ENCODE assay signal across 8 mouse cellular contexts in the genomic region with DNA sequence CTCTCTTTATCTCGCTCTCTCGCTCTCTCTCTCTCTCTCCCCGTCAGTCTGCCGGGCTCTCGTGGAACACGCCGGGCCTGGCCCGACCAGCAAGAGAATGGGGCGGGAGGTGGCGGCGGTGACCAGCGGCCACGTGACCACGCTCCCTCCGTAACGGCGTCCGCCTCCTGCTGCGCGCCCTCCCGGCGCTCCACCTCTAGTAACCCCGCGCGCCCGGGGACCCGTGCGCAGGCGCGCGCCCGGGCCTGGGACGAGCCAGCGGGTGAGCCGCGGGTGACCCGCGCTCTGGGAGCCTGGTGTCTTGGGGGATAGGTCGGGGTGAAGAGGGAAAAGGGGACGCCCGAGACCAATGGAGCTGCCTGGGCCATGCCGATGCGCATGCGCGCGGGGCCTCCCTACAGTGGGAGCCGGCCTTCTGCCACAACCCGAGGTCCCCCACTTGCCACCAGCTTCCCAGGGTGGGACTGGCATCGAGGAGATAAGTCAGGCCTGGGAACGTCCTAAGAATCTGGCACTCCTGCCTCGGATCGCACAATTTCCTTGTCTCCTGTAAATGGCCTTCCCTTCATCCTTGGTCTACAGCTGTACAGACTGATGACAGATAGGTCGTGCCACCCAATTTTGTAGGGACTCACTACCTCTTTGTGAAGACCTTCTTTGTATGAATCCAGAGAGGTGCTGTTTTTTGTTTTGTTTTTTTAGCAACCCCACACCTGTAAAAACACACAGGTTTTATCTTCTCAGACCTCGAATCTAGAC. TPM values are rescaled to one million over a fixed set of nuclear protein-coding genes. Genes with fewer than 3 reads are reported as not detected.
A peak's percentile ranks its signal among the peaks of the same experiment; 100 is the strongest.
DNase-seq lines count a peak whose midpoint lies in the region; ATAC-seq and TF ChIP-seq lines count a peak whose summit lies in the region.

A gene (minus strand): TSS at position 158 of the 759 bp plus-strand sequence.

- H3K27ac ChIP-seq in bone marrow macrophage, adult 2 months (ENCODE audit: insufficient read depth, low read depth, low read length), result peak within 1 kb of the TSS; percentile 95
- peak within 1 kb of the TSS; percentile 93 for H3K27ac ChIP-seq in embryonic fibroblast, embryonic 13.5 days (ENCODE audit: insufficient read depth, low read length)
- H3K27ac ChIP-seq in kidney, embryonic 14.5 days (ENCODE audit: low read depth, low read length), result peak within 1 kb of the TSS; percentile 99
- peak within 1 kb of the TSS; percentile 98 for H3K27ac ChIP-seq in limb, embryonic 15.5 days

- peak; percentile 95 for DNase-seq in A20 (ENCODE audit: low read depth, low spot score)
- DNase-seq in heart, adult 9 months (ENCODE audit: low spot score in 2 of 2), result peak; percentile 94
- DNase-seq in monocyte, adult 2 months (ENCODE audit: low read depth in 1 of 2, low spot score in 2 of 2), result peak; percentile 78 to 85
- DNase-seq in spleen, postnatal 36 days (ENCODE audit: low spot score in 2 of 2), result peak; percentile 87 to 89

- ATAC-seq in kidney, embryonic 14.5 days (ENCODE audit: low FRiP score, low TSS enrichment), result peak; percentile 99
- ATAC-seq in limb, embryonic 15.5 days (ENCODE audit: insufficient number of reproducible peaks, low FRiP score, low TSS enrichment, low read depth), result peak; percentile 92

- H3K4me1 ChIP-seq in bone marrow macrophage, adult 2 months (ENCODE audit: control insufficient read depth, insufficient read depth, low read length), result peaks cover 6% of the 10 kb centered on the region
- no peaks in the 10 kb centered on the region for H3K4me1 ChIP-seq in embryonic fibroblast, embryonic 13.5 days (ENCODE audit: control insufficient read depth, insufficient read depth, low read length)
- peaks cover 5% of the 10 kb centered on the region; the same call in 1 of the 2 replicates for H3K4me1 ChIP-seq in kidney, embryonic 14.5 days (ENCODE audit: control insufficient read depth, insufficient read depth, low read length)
- H3K4me1 ChIP-seq in limb, embryonic 15.5 days, result peaks cover 6% of the 10 kb centered on the region; the same call in 1 of the 2 replicates

- H3K4me3 ChIP-seq in bone marrow macrophage, adult 2 months (ENCODE audit: insufficient read depth, low read length), result peak within 1 kb of the TSS; percentile 79
- H3K4me3 ChIP-seq in embryonic fibroblast, embryonic 13.5 days (ENCODE audit: insufficient read depth, low read length), result peak within 1 kb of the TSS; percentile 74
- peak within 1 kb of the TSS; percentile 83 for H3K4me3 ChIP-seq in kidney, embryonic 14.5 days (ENCODE audit: low read length)
- H3K4me3 ChIP-seq in limb, embryonic 15.5 days, result peak within 1 kb of the TSS; percentile 84

- 1% methylated on average over 53 of the region's 54 CpGs for WGBS in kidney, embryonic 14.5 days
- 2% methylated on average over 45 of the region's 54 CpGs for whole genome bisulfite sequencing in limb, embryonic 15.5 days

- no peak for TF ChIP-seq POLR2A in bone marrow macrophage, adult 2 months (IDR thresholded peaks at IDR 0.05; ENCODE audit: borderline replicate concordance, low read depth, low read length)
- TF ChIP-seq POLR2A in embryonic fibroblast, embryonic 13.5 days (IDR thresholded peaks at IDR 0.05; ENCODE audit: low read depth, low read length), result peak; percentile 96

- peak within 1 kb of the TSS; percentile 96 for H3K9ac ChIP-seq in kidney, embryonic 14.5 days (ENCODE audit: low read depth, low read length)
- peak within 1 kb of the TSS; percentile 95 for H3K9ac ChIP-seq in limb, embryonic 15.5 days

- no peaks in the 10 kb centered on the region for H3K36me3 ChIP-seq in kidney, embryonic 14.5 days (ENCODE audit: control insufficient read depth, insufficient read depth, low read length)
- no peaks in the 10 kb centered on the region for H3K36me3 ChIP-seq in limb, embryonic 15.5 days

- no peak for TF ChIP-seq CTCF in bone marrow macrophage, adult 2 months (IDR thresholded peaks at IDR 0.05; ENCODE audit: low read depth, low read length)
- TF ChIP-seq CTCF in embryonic fibroblast, embryonic 13.5 days (IDR thresholded peaks at IDR 0.05; ENCODE audit: borderline replicate concordance, insufficient read depth, low read length), result no peak

- no peaks in the 10 kb centered on the region for H3K27me3 ChIP-seq in kidney, embryonic 14.5 days (ENCODE audit: control insufficient read depth, insufficient read depth, low read length)
- H3K27me3 ChIP-seq in limb, embryonic 15.5 days, result no peaks in the 10 kb centered on the region

- peak within 1 kb of the TSS; percentile 70 for H3K4me2 ChIP-seq in kidney, embryonic 14.5 days (replicated peaks; ENCODE audit: low read depth, low read length)
- H3K4me2 ChIP-seq in limb, embryonic 15.5 days, result peak within 1 kb of the TSS; percentile 68

- H3K9me3 ChIP-seq in kidney, embryonic 14.5 days (ENCODE audit: control insufficient read depth, low read length), result no peaks in the 10 kb centered on the region
- H3K9me3 ChIP-seq in limb, embryonic 15.5 days, result no peaks in the 10 kb centered on the region

RNA-seq across cellular contexts. Expression of the gene that starts here (rescaled TPM):
- 33.9 and 41.9 TPM in 2 replicates for polyA plus RNA-seq in bone marrow macrophage, adult 2 months (2012; ENCODE audit: insufficient read depth, insufficient read length, missing spikeins)
- polyA plus RNA-seq in embryonic fibroblast, embryonic 13.5 days (2011; ENCODE audit: insufficient read length, low read depth, missing spikeins), result 19.8 and 22.3 TPM in 2 replicates
- polyA plus RNA-seq in kidney, embryonic 14.5 days (2014; fragmentation: Nextera tagmentation; extraction: Ambion mirVana), result 8.8 and 12.2 TPM in 2 replicates
- 9.6 and 9.8 TPM in 2 replicates for polyA plus RNA-seq in limb, embryonic 15.5 days (2015; fragmentation: Nextera tagmentation; extraction: Ambion mirVana)

Comparison
In these comparisons a context has a peak if more than half of its experiments do, and no peak if none do; other contexts are left out.
1. Peak in every context shown above with its lines: DNase-seq, ATAC-seq, H3K4me3 ChIP-seq and H3K27ac ChIP-seq.